Mouse (Mus musculus): ENCODE data around the gene Eml5.

Eml5 gene

GRCm38 (mm10) chr12:98833901-98834300 is 67.4 kb downstream of the Eml5 start:
- DNase-seq (ENCODE audit: low spot score in 2 of 2) = no peak

GRCm38 (mm10) chr12:98832929-98833598 is 68.2 kb downstream of the Eml5 start:
- DNase-seq (ENCODE audit: low spot score in 2 of 2) = no peak

DNA sequence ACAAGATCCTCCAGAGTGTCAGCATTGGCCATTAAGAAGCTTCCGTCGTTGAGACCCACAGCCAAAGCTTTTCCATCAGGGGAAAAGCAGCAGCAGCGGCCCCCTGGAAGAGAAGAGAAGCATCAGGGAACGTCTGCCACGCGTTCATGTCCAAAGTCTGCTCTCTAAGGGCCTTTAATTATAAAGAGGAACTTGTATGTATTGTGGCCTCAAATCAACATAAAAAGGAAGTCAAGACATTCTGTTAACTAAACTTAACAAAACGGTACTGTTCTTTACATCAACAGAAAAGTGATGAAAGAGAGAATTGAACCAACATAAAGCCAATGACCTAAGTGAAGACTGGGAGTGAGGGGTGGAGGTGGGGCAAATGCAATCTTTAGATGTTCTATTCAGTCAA is 70.2 kb downstream of the Eml5 start:
- DNase-seq (ENCODE audit: low spot score in 2 of 2) = no peak

GRCm38 (mm10) chr12:98820781-98821180 is 80.5 kb downstream of the Eml5 start:
- DNase-seq (ENCODE audit: low spot score in 2 of 2) = no peak

DNA sequence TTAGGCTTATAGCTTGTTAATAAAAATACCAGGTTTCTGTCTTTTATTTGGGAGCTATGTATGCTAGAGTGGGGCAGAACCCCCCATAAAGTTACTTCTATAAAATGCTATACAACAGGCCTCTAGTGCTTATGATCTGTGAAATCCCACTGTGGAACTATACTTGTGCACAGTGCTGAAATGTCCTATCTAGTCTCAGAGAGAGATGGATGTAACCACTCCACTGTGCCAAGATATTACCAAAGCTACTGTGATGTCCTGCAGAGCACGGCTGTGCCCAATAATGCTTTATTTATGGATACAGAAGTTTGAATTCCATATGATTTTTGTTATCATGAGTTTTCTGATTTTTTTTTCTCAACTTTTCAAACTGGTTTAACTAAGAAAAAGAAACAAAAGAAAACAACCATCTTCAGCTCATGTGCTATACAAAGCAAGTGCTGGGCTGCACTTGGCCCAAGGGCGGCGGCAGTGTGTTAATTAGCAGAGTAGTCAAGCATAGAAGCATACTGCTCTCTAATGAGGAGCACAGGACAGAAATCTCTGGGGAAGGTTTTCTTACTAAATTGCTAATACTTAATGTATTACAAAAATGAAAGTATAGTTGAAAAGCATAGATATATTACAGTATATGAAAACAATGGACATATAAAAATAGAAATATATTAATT is 97.1 kb downstream of the Eml5 start:
- no peak for DNase-seq (ENCODE audit: low spot score in 2 of 2)

DNA sequence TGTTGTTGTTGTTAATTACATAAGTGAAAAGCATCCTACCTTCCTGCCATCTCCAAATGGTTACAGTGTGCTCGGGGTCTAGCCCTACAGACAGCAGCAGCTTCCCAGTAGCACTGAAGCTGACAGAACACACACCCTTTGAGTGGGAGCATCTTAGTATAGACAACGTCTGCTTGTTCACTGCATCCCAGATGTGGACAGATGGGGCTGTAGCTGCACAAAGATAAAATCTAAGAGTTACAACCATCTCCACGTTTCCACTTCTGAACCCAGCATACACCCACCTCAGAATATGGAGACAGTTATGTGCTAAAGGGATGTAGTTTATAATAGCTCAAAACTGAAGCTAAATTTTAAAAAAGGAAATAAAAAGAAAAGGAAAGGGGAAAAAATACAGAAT is 99.0 kb downstream of the Eml5 start:
- DNase-seq (ENCODE audit: low spot score in 2 of 2) = no peak

- peak; percentile 7 to 25 for DNase-seq (ENCODE audit: low spot score in 2 of 2)
These were observed 101.0 kb downstream of the Eml5 start for GRCm38 (mm10) chr12:98800334-98800733.

DNA sequence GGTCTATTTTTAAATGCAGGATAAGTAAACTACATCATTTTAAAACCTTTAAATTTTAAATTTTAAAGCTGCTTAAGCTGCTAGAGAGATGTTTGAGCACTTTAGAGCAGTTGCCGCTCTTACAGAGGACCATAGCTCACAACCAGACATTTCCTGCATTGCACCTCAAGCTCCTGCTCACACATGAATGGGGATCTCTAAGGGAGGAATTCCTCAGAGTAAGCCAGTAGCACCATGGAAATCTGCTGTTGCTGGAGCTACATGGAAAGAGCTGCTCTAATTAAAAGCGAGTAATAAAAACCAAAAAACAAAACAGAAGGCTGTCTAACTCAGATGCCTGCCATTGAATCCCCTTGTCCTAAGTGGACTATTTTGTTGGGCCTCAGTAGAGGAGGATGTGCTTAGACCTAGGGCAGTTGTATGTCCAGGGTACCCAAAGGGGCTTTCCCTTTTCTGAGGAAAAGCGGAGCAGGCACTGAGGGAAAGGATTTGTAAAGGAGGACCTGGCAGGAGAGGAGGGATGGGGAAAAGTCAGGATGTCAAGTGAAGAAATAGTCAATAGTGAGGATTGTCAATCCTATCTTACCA is 105.5 kb downstream of the Eml5 start:
- DNase-seq (ENCODE audit: low spot score in 2 of 2) = no peak

GRCm38 (mm10) chr12:98784251-98784650 is 117.0 kb downstream of the Eml5 start:
- no peak for DNase-seq (ENCODE audit: low spot score in 2 of 2)

DNA sequence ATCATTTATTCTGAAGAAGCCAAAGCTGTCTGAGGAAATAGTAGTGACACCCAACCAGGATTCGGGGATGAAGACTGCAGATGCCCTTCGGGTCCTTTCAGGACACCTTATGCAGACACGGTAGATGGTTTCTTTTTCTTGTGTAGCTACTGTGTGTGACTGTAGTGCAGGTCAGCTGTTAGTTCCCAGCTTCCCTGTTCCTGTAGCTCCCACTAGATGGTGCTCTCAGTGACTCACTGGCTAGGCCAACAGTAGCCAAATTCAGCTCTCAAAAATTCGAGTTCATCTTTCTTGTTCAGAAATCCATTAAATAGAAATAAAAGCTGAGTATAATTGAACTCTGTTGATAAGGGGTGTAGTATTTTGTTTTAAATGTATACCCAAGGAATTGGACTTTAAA is 122.1 kb downstream of the Eml5 start:
- peak in 1 of 2 experiments; percentile 7 for DNase-seq (ENCODE audit: low spot score in 2 of 2)

DNA sequence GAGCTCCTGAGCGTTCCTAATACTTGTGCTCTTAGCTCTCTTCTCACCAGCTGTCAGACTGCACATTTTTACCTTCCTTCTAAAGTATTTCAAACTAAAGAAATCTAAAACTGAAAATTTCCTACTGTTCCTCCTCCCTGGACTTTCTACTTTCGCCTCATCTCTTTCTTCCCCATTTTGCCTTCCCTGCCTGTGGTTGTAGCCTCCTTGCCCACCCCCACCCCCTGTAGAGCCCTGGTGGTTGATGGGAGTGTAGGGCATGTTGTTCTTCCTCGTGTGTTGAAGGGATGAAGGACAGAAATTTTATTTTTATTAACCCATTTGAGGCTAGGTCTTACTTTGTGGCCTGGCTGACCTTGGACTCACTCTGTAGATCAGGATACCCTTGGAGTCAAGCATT is 123.8 kb downstream of the Eml5 start:
- DNase-seq (ENCODE audit: low spot score in 2 of 2) = no peak

- DNase-seq (ENCODE audit: low spot score in 2 of 2) = no peak
These were observed 135.0 kb downstream of the Eml5 start for GRCm38 (mm10) chr12:98766241-98766640.

DNA sequence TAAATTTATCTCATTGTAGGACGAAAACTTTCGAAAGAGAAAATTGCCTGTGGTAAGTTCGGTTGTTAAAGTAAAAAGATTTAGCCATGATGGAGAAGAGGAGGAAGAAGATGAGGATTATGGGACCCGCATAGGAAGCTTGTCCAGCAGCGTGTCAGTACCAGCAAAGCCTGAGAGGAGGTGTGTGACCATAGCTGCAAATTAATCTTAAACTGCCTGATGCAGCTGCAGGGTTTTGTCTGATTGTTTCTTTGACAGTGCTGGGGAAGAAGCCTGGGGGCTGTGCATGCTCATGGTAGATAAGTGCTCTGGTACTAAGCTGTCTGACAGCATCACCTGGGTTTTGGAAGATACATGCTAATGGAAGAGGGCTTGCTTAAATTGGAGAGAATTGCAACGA is 141.6 kb downstream of the Eml5 start:
- no peak for DNase-seq (ENCODE audit: low spot score in 2 of 2)

GRCm38 (mm10) chr12:98757636-98758035 is 143.6 kb downstream of the Eml5 start:
- no peak for DNase-seq (ENCODE audit: low spot score in 2 of 2)

GRCm38 (mm10) chr12:98747380-98747753 is 153.9 kb downstream of the Eml5 start:
- DNase-seq (ENCODE audit: low spot score in 2 of 2) = peak; percentile 23 to 25

DNA sequence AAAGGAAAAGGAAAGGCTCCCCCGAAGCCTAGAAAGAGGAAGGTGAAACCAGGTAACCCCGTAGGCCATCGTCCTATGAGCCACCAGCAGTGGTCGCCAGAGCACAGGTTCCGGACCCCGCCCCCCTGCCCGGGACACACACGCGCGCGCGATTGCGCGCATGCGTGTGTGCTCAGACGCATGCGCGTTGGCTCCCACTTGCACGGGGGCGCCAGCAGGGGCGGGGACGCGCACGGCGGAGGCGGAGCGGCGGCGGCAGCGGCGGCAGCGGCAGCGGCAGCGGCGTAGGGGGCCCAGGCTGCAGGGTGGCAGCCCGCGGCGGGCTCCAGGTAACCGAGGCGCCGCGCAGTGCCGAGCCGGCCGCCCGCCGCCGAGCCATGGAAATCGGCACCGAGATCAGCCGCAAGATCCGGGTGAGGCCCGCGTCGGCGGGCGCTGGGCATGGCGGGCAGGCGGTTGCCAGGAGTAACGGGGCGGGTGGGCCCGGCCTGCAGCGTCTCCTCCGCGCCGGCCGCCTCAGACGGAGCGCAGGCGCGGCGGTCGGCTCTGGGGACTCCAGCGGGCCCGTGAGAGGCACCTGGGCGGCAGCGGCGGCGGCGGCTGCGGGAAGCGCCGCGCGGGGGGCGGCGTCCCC is 154.4 kb downstream of the Eml5 start, which contains the start of gene Zc3h14:
Zc3h14 (plus strand) TSS at position 219 of the 634 bp plus-strand sequence.
- peak; percentile 87 to 96 for DNase-seq (ENCODE audit: low spot score in 2 of 2)

- DNase-seq (ENCODE audit: low spot score in 2 of 2) = peak; percentile 60
These were observed 155.2 kb downstream of the Eml5 start for GRCm38 (mm10) chr12:98746131-98746530.

GRCm38 (mm10) chr12:98745626-98746025 is 155.7 kb downstream of the Eml5 start:
- DNase-seq (ENCODE audit: low spot score in 2 of 2) = no peak

GRCm38 (mm10) chr12:98741011-98741501 is 160.2 kb downstream of the Eml5 start:
- DNase-seq (ENCODE audit: low spot score in 2 of 2) = no peak

GRCm38 (mm10) chr12:98737801-98738350 is 163.4 kb downstream of the Eml5 start:
- DNase-seq (ENCODE audit: low spot score in 2 of 2) = no peak

DNA sequence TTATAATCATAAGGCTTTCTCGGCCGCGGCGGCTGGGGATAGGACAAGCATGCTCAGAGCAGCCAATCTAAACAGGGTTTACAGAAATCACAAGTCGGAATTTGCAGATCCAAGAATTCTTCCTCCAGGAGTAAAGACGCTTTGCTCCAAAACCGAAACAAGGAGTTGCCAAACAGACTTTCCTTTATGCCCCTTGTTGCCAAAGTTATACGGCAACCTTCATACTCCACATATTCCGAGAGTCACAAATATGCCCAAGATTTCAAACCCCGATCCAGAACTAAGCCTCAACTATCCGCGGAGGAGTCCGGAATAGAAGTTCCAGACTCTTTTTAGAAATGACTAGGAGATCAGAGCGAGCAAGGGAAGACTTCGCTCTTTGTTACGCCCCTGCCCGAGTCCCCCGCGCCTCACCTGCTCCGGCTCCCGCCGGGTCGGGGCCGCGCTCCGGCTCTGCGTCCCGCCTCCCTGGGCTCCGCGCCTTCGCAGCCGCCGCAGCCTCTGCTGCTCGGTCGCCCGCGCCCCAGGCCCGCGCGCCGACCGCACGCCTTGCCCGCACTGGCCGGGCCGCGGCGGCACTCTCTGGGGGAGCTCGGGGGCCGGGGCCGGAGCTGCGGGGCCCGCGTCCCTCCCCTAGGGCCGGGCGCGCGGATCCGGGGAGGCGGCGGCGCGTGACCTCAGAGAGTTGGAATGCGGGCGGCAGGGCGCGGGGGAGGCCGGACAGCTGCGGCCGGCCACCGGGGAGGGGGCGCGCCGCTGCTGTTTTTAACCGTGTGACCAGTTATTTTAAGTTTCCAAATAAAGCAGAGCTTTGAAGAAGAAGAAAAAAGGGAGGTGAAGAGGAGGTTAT is 164.1 kb downstream of the Eml5 start, which contains the start of gene Ptpn21:
Ptpn21 (minus strand) TSS at position 455 of the 850 bp plus-strand sequence.
- DNase-seq (ENCODE audit: low spot score in 2 of 2) = no peak
